Mouse (Mus musculus): Measurements from ENCODE around the gene Zscan2. TPM values are rescaled to one million over a fixed set of nuclear protein-coding genes. Genes with fewer than 3 reads are reported as not detected.
"Not testable (repeated sequence)": the region's sequence is repeated elsewhere in the genome, so short reads cannot be mapped to it uniquely, and the experiment has no call there.

Zscan2 gene
- polyA plus RNA-seq, 1 experiment from 2014 or later: 5.7 TPM

- no peak overlapping the region for H3K9ac ChIP-seq (replicated peaks; ENCODE audit: low read depth, low read length)
- H3K4me3 ChIP-seq (replicated peaks; ENCODE audit: low read length): no peak overlapping the region
- WGBS: 22% methylated on average over 4 of the region's 4 CpGs
- H3K36me3 ChIP-seq (ENCODE audit: control insufficient read depth, insufficient read depth): no peaks in the 10 kb centered on the region
- H3K27me3 ChIP-seq (replicated peaks; ENCODE audit: control insufficient read depth, insufficient read depth, low read length): no peaks in the 10 kb centered on the region
- H3K4me1 ChIP-seq (replicated peaks; ENCODE audit: control insufficient read depth, insufficient read depth, low read length): peaks cover 3% of the 10 kb centered on the region
- no peaks in the 10 kb centered on the region for H3K9me3 ChIP-seq (ENCODE audit: control insufficient read depth, low read length)
- ATAC-seq: no peak
- H3K4me2 ChIP-seq (ENCODE audit: low read length): no peak overlapping the region
- no peak overlapping the region for H3K27ac ChIP-seq (ENCODE audit: low read length)
These were observed 28.5 kb upstream of the Zscan2 start for GRCm38 (mm10) chr7:80832191-80832590.

- not testable (repeated sequence) for H3K9me3 ChIP-seq (ENCODE audit: control insufficient read depth, low read length); H3K9ac ChIP-seq (replicated peaks; ENCODE audit: low read depth, low read length); H3K27me3 ChIP-seq (replicated peaks; ENCODE audit: control insufficient read depth, insufficient read depth, low read length); H3K36me3 ChIP-seq (ENCODE audit: control insufficient read depth, insufficient read depth); H3K4me1 ChIP-seq (replicated peaks; ENCODE audit: control insufficient read depth, insufficient read depth, low read length); H3K27ac ChIP-seq (ENCODE audit: low read length)
- peak overlapping the region; percentile 28; the same call in 1 of the 2 replicates for H3K4me2 ChIP-seq (ENCODE audit: low read length)
- peak; percentile 87 for ATAC-seq
- WGBS: 13% methylated on average over 13 of the region's 14 CpGs
- 0 out of 2 replicates have a peak overlapping the region, but pooled peaks have one; percentile 13 for H3K4me3 ChIP-seq (replicated peaks; ENCODE audit: low read length)
These were observed 27.6 kb upstream of the Zscan2 start for GRCm38 (mm10) chr7:80832996-80833650.

GRCm38 (mm10) chr7:80833651-80834532 is 26.8 kb upstream of the Zscan2 start:
- 44% methylated on average over 12 of the region's 12 CpGs for WGBS
- no peak for ATAC-seq
- peaks cover 3% of the 10 kb centered on the region for H3K4me1 ChIP-seq (replicated peaks; ENCODE audit: control insufficient read depth, insufficient read depth, low read length)

GRCm38 (mm10) chr7:80835984-80836652 is 24.6 kb upstream of the Zscan2 start:
- Histone ChIP-seq H3K27me3 (replicated peaks; ENCODE audit: control insufficient read depth, insufficient read depth, low read length) (no peaks in the 10 kb centered on the region), H3K4me3 (replicated peaks; ENCODE audit: low read length) (no peak overlapping the region), H3K36me3 (ENCODE audit: control insufficient read depth, insufficient read depth) (no peaks in the 10 kb centered on the region), H3K27ac (ENCODE audit: low read length) (no peak overlapping the region), H3K4me1 (replicated peaks; ENCODE audit: control insufficient read depth, insufficient read depth, low read length) (peaks cover 3% of the 10 kb centered on the region), H3K9ac (replicated peaks; ENCODE audit: low read depth, low read length) (no peak overlapping the region), H3K4me2 (ENCODE audit: low read length) (no peak overlapping the region), H3K9me3 (ENCODE audit: control insufficient read depth, low read length) (no peaks in the 10 kb centered on the region)
- 81% methylated on average over 4 of the region's 4 CpGs for WGBS
- no peak for ATAC-seq

More at GRCm38 (mm10) chr7:80833651-80834532, 26.8 kb upstream of the Zscan2 start:
- H3K27me3 ChIP-seq (replicated peaks; ENCODE audit: control insufficient read depth, insufficient read depth, low read length): no peaks in the 10 kb centered on the region
- no peak overlapping the region for H3K9ac ChIP-seq (replicated peaks; ENCODE audit: low read depth, low read length)
- no peaks in the 10 kb centered on the region for H3K36me3 ChIP-seq (ENCODE audit: control insufficient read depth, insufficient read depth)
- H3K9me3 ChIP-seq (ENCODE audit: control insufficient read depth, low read length): no peaks in the 10 kb centered on the region
- no peak overlapping the region for H3K27ac ChIP-seq (ENCODE audit: low read length)
- no peak overlapping the region for H3K4me2 ChIP-seq (ENCODE audit: low read length)
- no peak overlapping the region for H3K4me3 ChIP-seq (replicated peaks; ENCODE audit: low read length)

- Histone ChIP-seq H3K27ac (ENCODE audit: low read length) (no peak overlapping the region), H3K9ac (replicated peaks; ENCODE audit: low read depth, low read length) (no peak overlapping the region), H3K4me1 (replicated peaks; ENCODE audit: control insufficient read depth, insufficient read depth, low read length) (peaks cover 3% of the 10 kb centered on the region), H3K4me3 (replicated peaks; ENCODE audit: low read length) (no peak overlapping the region), H3K36me3 (ENCODE audit: control insufficient read depth, insufficient read depth) (no peaks in the 10 kb centered on the region), H3K9me3 (ENCODE audit: control insufficient read depth, low read length) (no peaks in the 10 kb centered on the region), H3K27me3 (replicated peaks; ENCODE audit: control insufficient read depth, insufficient read depth, low read length) (no peaks in the 10 kb centered on the region), H3K4me2 (ENCODE audit: low read length) (no peak overlapping the region)
- WGBS: 56% methylated on average over 9 of the region's 9 CpGs
- no peak for ATAC-seq
These were observed 23.0 kb upstream of the Zscan2 start for GRCm38 (mm10) chr7:80837736-80838135.

GRCm38 (mm10) chr7:80838247-80838646 is 22.5 kb upstream of the Zscan2 start:
- H3K36me3 ChIP-seq (ENCODE audit: control insufficient read depth, insufficient read depth): no peaks in the 10 kb centered on the region
- no peak for ATAC-seq
- H3K4me2 ChIP-seq (ENCODE audit: low read length): no peak overlapping the region
- H3K27me3 ChIP-seq (replicated peaks; ENCODE audit: control insufficient read depth, insufficient read depth, low read length): no peaks in the 10 kb centered on the region
- no peak overlapping the region for H3K4me3 ChIP-seq (replicated peaks; ENCODE audit: low read length)
- no peaks in the 10 kb centered on the region for H3K9me3 ChIP-seq (ENCODE audit: control insufficient read depth, low read length)
- H3K9ac ChIP-seq (replicated peaks; ENCODE audit: low read depth, low read length): no peak overlapping the region
- H3K4me1 ChIP-seq (replicated peaks; ENCODE audit: control insufficient read depth, insufficient read depth, low read length): no peaks in the 10 kb centered on the region
- WGBS: 40% methylated on average over 7 of the region's 7 CpGs
- H3K27ac ChIP-seq (ENCODE audit: low read length): no peak overlapping the region

GRCm38 (mm10) chr7:80839755-80840154 is 21.0 kb upstream of the Zscan2 start:
- H3K36me3 ChIP-seq (ENCODE audit: control insufficient read depth, insufficient read depth): no peaks in the 10 kb centered on the region
- no peaks in the 10 kb centered on the region for H3K27me3 ChIP-seq (replicated peaks; ENCODE audit: control insufficient read depth, insufficient read depth, low read length)
- H3K4me1 ChIP-seq (replicated peaks; ENCODE audit: control insufficient read depth, insufficient read depth, low read length): no peaks in the 10 kb centered on the region
- ATAC-seq: no peak
- no peak overlapping the region for H3K27ac ChIP-seq (ENCODE audit: low read length)
- no peak overlapping the region for H3K4me2 ChIP-seq (ENCODE audit: low read length)
- no peaks in the 10 kb centered on the region for H3K9me3 ChIP-seq (ENCODE audit: control insufficient read depth, low read length)
- no peak overlapping the region for H3K4me3 ChIP-seq (replicated peaks; ENCODE audit: low read length)
- H3K9ac ChIP-seq (replicated peaks; ENCODE audit: low read depth, low read length): no peak overlapping the region

GRCm38 (mm10) chr7:80840241-80840640 is 20.5 kb upstream of the Zscan2 start:
- Histone ChIP-seq H3K4me3 (replicated peaks; ENCODE audit: low read length) (no peak overlapping the region), H3K4me1 (replicated peaks; ENCODE audit: control insufficient read depth, insufficient read depth, low read length) (no peaks in the 10 kb centered on the region), H3K27me3 (replicated peaks; ENCODE audit: control insufficient read depth, insufficient read depth, low read length) (no peaks in the 10 kb centered on the region), H3K27ac (ENCODE audit: low read length) (no peak overlapping the region), H3K4me2 (ENCODE audit: low read length) (no peak overlapping the region), H3K9ac (replicated peaks; ENCODE audit: low read depth, low read length) (no peak overlapping the region), H3K36me3 (ENCODE audit: control insufficient read depth, insufficient read depth) (no peaks in the 10 kb centered on the region), H3K9me3 (ENCODE audit: control insufficient read depth, low read length) (no peaks in the 10 kb centered on the region)
- ATAC-seq: no peak
- 16% methylated on average over 1 of the region's 1 CpGs for WGBS

- ATAC-seq: no peak
- 81% methylated on average over 4 of the region's 4 CpGs for WGBS
- no peak overlapping the region for H3K4me2 ChIP-seq (ENCODE audit: low read length)
These were observed 19.8 kb upstream of the Zscan2 start for GRCm38 (mm10) chr7:80840937-80841336.

More at GRCm38 (mm10) chr7:80840937-80841336, 19.8 kb upstream of the Zscan2 start:
- Histone ChIP-seq H3K4me1 (replicated peaks; ENCODE audit: control insufficient read depth, insufficient read depth, low read length) (no peaks in the 10 kb centered on the region), H3K9me3 (ENCODE audit: control insufficient read depth, low read length) (no peaks in the 10 kb centered on the region), H3K9ac (replicated peaks; ENCODE audit: low read depth, low read length) (no peak overlapping the region), H3K4me3 (replicated peaks; ENCODE audit: low read length) (no peak overlapping the region), H3K27me3 (replicated peaks; ENCODE audit: control insufficient read depth, insufficient read depth, low read length) (no peaks in the 10 kb centered on the region), H3K36me3 (ENCODE audit: control insufficient read depth, insufficient read depth) (no peaks in the 10 kb centered on the region), H3K27ac (ENCODE audit: low read length) (no peak overlapping the region)
